Mouse (Mus musculus): ENCODE results near the gene Btg1.

The Btg1 gene

DNA sequence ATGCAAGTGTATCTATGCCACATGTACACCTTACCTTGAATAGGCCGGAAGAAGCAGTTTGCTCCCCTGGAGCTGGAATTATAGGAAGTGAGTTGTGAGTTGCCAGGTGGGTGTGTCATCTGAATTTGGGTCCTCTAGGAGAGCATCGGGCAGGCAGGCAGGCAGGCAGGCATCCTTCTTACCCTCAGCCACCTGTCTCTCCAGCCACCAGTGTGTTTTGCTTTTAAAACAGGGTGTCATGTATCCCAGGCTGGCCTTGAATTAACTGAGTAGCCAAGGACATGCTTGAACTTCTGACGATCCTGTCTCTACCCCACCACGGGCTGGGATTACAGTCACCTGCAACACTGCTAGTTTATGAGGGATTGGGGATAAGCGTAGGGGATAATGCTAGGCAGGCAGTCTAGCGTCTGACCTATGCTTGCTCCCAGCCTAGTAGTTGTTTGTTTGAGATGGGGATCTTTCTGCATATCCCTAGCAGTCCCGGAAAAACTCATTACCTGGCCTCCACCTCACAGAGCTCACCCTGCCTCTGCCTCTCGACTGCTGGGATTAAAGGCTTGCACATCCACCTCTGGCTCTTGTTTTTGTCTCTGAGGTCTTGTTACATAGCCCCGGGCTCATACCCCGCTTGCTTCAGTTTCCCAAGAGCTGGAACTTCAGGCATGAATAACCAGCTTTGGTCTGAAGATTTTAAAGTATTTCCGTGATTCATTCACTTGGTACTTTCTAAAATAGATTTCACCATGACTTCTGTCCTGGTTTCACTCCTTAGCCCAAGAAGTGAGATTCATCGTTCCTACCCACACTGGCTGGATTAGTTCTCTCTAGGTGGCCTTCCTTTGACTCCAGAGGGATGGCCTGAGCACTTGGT, 15.7 kb downstream of the Btg1 start:
- DNase-seq (ENCODE audit: low spot score), result no peak

DNA sequence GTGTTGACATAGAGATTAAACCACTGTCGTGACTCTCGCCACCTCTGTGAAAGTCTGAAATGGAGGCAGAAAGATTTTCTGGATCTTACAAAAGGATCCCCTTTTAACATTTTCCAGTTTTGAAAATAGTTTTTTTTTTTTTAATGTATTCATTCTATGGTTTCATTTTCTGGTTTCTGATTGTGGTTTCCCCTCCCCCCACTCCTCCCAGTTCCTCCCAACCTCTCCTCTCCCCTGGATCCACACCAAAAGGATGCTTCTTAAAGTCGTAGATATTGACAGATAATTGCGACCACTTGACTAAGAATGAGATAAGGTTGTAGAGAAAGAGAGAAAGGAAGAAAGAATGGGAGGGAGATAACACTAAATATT, 16.3 kb downstream of the Btg1 start:
- no peak for DNase-seq (ENCODE audit: low spot score)

DNA sequence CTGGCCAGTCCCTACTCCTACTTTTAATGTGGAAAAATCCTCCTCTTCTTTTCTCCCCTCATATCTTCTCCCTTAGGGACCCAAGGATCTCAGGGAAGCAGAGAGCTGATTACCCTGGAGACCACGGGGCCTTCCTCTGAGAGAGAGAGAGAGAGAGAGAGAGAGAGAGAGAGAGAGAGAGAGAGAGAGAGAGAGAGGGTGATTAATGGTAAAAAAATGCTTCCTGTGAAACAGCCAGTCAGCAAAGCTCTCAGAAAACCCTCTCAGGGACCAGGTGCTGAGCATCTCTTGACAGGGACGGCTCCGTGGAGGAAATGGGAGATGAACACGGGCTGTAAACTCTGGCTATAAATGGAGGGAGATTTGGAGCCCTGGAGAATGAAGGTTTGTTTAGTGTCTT, 18.7 kb downstream of the Btg1 start:
- no peak for DNase-seq (ENCODE audit: low spot score)

DNA sequence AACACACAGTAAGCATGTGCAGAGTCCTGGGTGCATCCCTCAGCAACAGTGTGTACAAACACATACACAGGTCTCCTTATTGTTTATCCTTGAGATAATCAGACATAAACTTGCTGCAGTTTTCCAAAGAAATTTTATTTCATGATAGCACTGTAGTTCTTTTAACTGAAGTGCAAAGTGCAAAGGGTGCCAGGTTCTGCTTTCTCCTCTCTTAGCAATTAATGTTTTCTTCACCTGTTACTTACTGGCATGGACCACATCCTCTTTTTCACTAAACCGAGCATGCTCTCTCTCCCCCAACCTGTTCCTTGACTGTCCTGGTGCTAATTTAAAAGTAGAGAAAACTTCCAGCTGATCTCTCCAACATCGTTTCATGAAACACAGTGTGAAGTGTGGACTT, 21.7 kb downstream of the Btg1 start:
- DNase-seq (ENCODE audit: low spot score), result no peak

DNA sequence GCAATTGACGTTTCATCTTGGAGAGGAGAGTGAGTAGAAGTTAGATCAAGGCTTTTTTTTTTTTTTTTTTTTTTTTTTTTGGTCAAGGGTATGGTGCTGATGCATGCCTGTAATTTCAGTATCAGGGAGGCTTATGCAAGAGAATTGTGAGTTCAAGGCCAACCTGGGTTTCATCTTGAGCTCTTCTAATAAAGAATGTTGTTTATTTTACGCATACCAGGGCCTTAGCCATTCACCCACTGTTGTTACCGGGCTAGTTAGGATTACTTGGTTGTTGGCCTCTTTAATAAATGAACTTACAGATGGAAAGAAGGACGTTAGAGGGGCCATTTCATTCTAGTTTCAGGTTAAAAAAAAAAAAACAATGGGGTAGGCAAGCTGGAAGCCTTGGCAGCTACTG, 25.2 kb downstream of the Btg1 start:
- no peak for DNase-seq (ENCODE audit: low spot score)

DNA sequence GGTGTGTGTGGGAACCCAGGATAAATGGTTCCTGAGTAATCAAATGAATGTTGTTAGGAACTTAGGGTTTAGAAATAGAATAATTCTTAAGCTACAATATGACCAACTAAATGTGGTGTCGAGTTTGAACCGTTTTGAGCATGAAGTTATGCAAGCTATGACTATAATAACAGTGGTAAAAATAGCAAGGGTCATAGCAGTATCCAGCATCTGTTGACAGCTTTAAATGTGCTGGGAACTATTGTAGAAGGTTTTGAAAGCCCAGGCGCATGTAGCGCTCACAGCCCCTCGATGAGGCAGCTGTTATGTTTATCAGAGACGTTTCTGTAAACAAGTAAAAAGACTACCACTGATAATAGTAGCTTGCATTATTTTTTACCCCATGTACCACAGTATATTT, 25.9 kb downstream of the Btg1 start:
- no peak for DNase-seq (ENCODE audit: low spot score)

DNA sequence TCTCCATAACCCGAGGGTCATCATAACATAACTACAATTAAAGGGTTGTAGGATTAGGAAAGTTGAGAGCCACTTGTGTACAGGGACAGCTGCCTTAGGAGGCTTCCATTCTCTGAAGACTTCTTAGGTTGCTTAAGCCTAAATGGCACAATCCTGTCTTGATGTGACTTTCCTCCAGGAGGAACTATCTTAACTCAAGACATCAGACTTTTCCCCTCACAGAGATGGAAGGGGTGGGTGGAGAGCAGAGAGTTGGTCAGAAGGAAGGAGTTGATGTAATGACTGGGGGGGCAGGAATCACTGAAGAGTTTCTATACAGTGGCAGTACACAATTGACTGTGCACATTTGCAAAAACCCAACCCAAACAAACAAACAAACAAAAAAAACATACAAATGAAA, 28.4 kb downstream of the Btg1 start:
- DNase-seq (ENCODE audit: low spot score), result no peak

DNA sequence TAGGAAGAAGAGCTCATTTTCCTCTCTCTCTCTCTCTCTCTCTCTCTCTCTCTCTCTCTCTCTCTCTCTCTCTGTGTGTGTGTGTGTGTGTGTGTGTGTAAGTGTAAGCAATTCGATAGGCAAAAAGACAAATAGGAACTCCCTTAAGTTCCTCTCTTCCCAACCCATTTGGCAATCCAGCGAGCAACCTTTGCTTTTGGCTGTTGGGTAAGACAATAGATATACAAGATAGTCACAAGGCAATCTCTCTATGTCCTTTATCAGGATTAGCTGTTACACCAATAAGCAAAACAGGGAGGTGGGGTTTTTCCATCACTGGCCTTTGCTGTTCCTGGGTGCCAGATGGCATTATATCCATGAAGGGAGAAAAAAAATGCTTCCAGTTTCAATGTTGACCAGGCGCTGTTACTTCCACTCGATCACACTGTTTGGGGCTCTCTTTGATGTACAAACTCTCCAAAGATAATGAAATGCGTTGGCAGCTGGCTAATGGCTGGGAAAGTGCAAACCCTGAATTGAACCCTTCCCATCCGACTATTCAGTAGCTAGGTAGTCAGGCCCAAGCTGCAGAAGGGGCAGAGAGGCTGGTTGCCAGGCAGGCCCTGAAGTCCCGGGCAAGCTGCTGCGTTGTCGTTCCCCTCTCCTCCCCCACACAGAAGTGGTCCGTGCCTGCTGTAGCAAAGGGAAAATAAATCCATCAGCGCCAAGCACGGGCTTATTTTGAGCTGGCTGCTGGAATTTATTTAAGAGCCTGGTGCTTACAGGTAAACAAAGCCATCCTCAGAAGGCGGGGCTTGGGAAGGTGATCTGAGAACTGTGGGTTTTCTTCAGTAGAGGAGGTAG, 29.4 kb downstream of the Btg1 start:
- no peak for DNase-seq (ENCODE audit: low spot score)

DNA sequence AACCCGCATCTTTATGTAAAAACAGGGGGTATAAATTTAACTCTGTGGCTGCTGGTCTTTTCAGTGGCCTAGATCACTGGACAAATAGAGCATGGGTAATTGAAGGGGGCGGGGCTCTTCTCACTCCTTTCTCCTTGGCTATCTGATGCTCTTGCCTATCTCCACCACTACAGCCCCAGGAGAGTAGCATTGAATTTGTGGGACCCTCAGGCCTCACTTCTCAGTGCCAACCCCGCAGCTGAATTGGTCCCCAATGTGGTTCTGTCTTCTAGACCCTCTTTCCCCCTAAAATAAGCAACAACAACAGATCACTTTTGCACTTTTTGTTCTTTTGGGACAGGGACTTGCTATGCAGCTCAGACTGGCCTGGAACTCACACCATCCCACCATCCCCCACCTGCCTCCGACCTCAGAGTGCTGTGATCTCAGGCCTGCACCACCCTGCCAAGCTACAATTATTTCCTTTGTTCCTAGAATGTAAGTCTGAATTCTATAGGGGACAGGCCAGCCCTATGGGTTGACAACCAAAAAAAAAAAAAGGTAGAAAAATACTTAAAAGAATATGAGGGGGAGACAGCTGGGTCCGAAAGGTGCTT, 30.2 kb downstream of the Btg1 start:
- DNase-seq (ENCODE audit: low spot score), result no peak

DNA sequence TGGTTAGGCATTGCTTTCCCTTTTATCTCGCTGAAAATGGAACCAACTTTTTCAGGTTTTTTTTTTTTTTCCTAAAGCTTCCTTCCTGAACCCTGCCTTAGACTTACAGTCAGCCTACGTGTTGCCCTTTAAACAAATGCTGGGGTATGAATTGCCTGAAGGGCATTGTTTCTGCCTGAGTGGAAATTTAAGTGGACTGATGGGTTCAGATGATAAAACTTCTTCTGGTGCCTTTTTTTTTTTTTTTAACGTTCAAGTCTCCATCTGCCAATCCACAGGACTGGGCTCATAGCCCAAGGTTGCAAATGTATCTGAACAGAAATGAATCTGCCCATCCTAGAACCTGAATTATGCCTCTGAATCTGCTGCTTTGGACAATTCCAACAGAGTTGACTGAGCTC, 31.4 kb downstream of the Btg1 start:
- DNase-seq (ENCODE audit: low spot score), result no peak

DNA sequence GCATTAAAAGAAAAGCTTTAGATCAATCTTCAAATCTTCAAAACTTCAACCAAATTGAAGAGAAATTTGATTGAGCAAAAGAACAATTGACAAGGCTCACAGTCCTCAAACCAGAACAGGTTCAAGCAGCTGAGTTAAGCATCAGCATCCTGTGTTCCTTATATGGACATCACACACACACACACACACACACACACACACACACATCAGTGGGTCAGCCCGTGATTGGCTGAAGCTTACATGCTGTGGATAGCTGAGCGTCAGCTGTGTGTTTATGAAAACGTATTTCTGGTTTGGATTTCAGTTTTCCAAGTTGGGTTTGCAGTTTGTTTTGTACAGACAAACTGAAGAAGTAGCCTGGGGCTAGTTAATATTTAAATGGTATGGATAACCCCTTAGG, 32.7 kb downstream of the Btg1 start:
- no peak for DNase-seq (ENCODE audit: low spot score)

DNA sequence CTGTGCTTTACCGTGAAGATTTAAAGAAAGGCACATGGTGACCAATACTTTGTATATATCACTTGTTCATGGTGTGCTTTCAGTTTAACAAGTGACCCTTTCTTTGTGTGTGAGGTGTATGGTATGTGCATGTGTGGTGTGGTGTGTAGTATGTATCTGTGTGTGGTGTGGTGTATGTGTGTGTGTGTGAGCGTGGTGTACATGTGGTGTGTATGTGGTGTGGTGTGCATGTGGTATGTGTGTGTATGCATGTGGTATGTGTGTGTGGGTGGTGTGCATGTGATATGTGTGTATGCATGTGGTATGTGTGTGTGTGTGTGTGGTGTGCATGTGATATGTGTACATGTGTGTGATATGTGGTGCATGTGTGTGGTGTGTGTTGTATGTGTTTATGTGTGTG, 35.6 kb downstream of the Btg1 start:
- no peak for DNase-seq (ENCODE audit: low spot score)

DNA sequence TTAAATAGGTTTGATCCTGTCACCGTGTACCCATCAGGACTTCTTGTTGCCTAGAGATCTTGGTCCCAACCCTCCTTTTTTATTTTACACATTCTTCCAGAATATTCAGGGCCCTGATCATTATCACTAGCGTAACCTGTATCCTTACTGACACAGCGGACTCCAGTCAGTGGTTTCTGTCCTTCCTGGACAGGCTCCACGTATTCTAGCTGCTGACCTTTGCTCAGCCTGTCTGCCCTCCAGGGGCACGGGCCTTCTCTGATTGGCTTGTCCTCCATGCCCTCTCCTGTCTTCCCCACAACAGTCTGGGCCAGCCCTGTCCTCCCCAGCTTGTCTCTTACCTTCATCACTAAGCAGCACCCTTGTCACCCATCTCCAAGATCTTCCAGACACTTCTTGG, 36.2 kb downstream of the Btg1 start:
- DNase-seq (ENCODE audit: low spot score), result no peak

DNA sequence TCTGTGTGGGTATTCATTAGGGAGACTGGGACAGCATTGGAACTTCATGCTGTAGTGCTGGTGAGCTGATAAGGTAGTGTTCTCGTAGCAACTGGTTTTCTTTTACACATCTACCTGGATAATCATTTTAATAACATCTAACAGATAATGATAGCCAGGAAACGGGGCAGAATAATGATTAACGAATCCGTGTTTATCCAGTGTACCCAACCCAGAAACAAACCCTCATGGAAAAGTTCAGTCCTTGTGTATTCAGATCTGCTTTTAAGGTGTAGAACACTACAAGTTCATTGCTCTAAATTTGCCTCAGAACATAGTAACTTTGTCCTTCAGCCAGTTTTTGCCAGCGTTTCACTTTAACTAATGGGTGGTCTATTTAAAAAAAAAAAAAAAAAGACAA, 37.3 kb downstream of the Btg1 start:
- DNase-seq (ENCODE audit: low spot score), result no peak

DNA sequence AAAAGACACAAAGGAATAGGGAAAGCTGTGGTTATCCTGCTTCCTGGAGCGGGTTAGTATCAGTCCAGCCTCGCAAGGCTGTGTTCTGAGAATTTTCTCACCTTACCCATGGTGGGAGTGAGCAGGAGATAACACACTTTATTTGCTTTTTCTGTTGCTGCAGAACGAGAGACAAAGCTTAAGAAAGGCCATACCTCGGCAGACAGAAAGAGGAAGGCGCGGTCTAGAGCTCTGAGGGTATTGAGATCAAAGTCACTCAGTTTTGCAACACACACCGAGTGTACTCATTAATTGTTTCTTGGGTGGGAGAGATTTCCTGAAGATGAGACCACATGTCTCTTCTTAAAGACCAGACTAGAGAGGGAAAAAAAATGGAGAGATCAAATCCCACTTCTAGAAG, 37.8 kb downstream of the Btg1 start:
- DNase-seq (ENCODE audit: low spot score), result no peak

DNA sequence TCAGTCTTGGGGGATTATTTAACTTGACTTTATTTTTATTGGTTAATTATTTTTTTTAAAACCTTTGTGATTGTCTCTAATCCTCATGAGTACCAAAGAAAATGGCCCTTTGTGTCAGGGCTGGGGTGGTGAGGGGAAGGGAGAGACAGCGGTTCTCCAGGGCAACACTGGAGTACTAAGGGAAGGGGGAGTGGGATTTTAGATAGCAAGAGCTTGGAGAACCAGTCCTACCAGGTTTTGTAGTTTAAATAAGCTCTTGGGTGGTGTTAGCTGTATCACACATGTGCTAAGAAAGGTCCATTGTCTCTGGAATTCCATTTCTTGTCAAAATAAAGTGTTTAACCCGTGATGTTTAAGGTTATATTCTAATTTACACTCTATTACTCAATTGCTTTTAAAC, 38.3 kb downstream of the Btg1 start:
- no peak for DNase-seq (ENCODE audit: low spot score)

DNA sequence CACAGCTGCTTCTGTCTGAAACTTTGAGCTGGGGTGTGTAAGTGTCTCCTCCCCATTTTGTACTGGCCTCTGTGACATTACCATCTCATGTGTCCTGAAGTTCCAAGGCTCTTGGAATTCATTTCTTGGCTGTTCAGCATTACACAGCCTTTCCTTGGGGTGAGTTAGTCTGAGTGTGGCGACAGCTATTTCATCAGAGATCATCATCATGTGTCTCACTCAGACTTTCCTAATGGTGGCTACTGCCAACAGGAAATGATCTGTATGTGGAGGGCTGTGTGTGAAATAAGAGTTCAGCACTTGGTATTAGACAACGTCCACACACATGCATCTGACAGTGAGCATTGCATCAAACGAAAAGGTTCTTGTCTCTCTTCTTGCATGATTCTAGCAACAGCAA, 39.4 kb downstream of the Btg1 start:
- no peak for DNase-seq (ENCODE audit: low spot score)

DNA sequence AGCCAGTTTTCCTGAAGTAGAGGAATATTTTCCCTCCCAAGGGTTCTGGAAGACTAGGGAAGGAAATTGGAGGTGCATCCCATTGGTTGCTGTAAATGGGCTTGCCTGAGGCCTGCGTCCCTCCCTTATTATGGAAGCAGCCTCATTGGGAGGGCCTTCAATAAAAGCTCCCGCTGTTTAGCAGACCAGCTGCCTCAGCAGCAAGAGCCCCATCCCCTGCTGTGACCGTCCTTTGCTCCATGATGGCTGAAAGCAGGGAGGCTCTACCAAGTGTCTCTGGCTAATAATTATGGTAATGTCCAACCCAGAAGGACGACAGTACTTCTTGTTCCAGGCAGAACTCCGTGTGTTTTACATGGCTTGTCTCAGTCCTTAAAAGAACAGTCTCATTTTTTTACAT, 42.1 kb downstream of the Btg1 start:
- DNase-seq (ENCODE audit: low spot score), result no peak

DNA sequence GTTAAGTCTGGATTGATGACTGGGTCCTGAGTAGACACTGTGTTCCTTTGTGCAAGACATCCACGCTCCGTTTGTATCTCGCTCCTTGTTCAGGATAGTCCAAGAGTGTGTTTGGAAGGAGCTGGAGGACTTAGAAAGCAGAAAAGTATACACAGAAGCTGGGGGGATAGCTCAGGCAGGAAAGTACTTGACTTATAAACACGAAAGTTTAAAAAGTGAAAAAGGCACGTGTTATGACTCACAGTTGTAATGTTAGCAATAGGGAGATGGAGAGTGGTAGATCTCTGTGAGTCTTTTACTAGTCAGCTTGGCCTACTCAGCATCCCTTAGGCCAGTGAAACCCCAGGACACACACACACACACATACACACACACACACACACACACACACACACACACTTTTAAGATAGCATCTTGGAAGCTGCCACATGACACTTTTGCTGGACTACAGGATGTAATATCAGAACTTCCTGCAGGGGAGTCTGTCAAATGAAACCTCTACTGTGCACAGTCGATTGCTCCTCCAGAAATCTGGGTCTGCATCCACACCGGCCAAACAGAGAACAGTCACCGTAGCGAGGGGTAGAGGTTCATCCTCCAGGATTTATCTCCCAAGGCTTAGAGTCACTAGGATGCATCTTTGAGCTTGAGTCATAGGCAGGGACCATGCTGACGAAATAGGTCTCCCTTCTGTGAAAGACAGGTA, 43.6 kb downstream of the Btg1 start:
- DNase-seq (ENCODE audit: low spot score), result no peak

DNA sequence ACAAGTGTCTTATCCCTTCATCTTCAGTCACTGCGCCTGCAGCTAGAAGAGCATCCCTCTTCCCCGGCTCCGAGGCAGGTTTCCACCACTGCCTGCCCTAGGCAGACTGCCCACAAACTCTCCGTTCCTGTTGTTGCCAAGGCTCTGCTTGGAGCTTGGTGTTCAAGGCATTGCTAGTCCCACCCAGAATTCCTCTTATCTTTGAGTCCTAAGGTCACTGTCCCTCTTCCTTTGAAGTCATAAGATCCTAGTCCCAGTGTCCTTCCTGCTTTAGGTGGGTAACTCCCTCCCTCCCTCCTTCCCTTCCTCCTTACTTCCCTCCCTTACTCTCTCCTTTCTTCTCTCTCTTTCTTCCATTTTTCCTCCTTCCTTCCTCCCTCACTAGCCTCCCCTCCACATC, 46.2 kb downstream of the Btg1 start:
- no peak for DNase-seq (ENCODE audit: low spot score)

DNA sequence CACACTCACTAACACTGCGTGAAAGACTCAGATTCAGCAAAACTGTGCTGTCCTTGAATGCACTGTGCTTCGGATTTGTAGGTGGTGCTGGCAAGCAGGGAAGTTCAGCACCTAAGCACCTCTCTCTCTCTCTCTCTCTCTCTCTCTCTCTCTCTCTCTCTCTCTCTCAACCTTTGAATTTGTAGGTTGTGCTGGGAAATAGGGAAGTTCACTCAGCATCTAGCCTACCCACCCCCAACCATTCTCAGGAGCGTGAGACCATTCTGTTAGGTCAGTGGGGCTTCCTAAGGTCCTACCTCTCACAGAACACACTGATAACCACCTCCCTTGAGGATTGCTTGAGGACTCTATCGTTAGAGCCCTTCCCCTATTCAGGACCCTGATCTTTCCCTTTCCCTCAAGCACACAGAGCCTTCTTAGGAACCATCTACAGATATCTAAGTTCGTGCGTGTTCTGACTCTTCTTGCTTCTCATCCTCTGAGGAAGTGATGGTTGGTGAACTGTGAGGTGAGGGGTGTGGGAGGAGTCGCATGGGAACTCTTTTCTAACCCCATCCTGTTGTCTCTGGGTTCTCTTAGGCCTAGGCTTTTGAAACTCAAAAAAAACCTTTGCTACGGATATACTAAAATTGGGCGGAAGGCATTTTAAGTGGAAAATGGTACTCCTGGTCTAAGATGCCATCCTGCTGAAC, 47.1 kb downstream of the Btg1 start:
- no peak for DNase-seq (ENCODE audit: low spot score)
